Mouse (Mus musculus) G1E-ER4 (cell line): ENCODE data around the gene Diras2. TPM values are rescaled to one million over a fixed set of nuclear protein-coding genes. Genes with fewer than 3 reads are reported as not detected.

Experiments
- GATA1 ChIP-seq: IDR thresholded peaks from one replicate; pipeline ENCODE4 v1.8.0; 2012; ENCODE audit warnings: low read length, inconsistent platforms
- polyA plus RNA-seq: library from polyadenylated mRNA; stranded (reverse); fragments of >175 nt; gene quantifications from 2 replicates; pipeline ENCODE4 v1.2.3, GENCODE M21; 2012

The Diras2 gene
- polyA plus RNA-seq, 1 experiment, result not detected

GRCm38 (mm10) chr13:52510172-52510880 is 20.8 kb downstream of the Diras2 start:
- TF ChIP-seq GATA1, result no peak

GRCm38 (mm10) chr13:52507460-52508293 is 23.4 kb downstream of the Diras2 start:
- no peak for TF ChIP-seq GATA1

DNA sequence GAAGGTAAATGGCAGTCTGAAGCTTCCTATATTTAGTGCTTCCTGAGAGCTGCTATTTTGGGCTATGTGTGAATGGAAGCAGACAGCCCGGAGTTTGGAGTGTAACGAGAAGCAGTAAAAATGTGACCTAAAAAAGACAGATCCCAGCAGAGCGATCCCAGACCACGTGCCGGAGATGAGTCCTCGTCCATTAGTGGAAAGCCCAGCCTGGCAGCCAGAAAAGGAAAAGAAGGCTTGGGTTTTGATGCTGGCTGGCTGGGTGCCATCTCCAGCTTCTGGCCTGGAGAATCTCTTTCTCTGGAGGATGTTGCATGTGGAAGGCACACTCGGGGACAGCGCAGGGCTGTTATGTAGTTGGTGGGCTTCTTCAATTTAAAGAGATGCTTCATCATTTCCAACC is 29.4 kb downstream of the Diras2 start:
- TF ChIP-seq GATA1, result no peak

GRCm38 (mm10) chr13:52497029-52497550 is 34.0 kb downstream of the Diras2 start:
- TF ChIP-seq GATA1, result no peak

DNA sequence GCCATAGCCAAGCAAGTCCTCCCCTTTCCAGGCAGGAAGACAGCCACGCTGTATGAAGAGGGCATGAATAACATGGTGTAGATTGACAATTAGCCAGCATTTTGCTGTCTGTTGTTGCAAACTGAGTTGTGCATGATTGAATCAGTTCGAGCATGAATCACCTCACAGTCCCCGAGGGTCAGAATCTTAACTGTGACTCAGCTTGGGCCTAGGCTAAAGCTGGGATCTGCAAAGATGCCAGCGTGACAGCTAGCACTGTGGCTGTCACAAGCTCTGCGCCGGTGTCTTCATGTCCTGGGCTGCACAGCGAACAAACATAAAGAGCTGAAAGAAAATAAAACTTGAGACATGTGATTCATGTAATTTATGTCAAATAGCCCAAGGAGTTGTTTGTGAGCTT is 42.3 kb downstream of the Diras2 start:
- no peak for TF ChIP-seq GATA1

DNA sequence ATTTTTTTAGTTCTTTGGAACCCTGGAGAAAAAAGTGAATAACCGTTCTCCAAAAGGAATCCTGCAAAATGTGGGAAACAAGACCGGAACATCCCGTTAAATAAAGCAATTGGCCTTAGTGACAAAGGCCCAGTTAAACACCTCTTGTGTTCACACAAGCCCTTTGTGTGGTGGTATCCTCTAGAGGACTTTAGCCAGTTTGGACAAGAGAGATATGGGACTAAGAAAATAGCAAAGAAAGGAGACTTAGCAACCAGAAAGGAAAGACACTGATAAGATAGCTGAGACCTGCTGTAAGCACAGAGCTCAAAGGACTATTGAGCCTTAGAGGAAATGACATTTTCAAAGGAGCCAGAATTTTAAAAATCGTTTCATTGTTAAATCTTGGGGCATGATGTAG is 47.0 kb downstream of the Diras2 start:
- TF ChIP-seq GATA1, result no peak

DNA sequence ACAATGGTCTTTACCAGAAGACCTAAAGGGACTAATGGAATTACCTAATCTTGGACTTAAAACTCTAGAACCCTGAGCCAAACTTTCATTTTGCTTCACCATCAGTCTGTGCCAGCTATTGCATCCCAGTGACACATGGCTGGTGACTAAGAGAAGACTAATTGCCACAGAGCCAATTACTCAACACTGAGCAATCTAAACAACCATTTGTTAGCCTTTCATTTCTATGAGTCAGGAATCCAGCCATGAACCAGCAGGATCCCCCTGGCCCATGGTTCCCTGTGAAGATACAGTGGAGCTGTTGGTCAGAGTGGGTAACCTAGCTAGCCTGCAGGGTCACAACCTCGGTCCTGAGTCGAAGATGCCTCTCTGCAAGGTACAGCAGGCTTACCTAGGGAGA is 49.3 kb downstream of the Diras2 start:
- no peak for TF ChIP-seq GATA1

GRCm38 (mm10) chr13:52479146-52479545 is 51.9 kb downstream of the Diras2 start:
- no peak for TF ChIP-seq GATA1

DNA sequence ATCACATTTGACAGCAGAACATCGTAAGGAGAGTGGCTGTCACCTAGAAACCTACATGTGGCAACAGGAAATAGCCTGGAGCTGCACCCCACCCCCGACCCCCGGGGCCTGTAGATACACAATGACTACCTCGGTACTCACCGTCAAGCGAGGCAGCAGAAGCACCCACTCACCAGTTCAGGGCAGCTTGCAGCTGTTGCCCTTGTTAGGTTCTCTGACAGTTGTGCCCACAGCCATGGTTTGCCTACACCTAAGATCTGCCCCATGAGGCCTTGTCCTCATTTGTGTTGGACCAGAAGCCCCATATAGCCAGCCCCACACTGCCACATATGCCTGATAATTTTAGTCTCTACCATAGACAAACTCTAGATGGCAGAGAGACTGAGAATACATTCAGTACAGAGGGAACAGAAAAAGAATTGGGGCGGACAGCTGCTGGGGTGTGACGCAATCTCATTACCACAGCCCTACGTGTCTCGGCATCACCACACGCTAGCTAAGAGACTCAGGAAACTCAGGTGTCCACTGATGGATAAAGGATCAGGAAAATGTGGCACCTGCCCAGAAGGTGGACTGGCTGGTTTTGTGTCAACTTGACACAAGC is 54.0 kb downstream of the Diras2 start:
- no peak for TF ChIP-seq GATA1

GRCm38 (mm10) chr13:52476222-52476621 is 54.9 kb downstream of the Diras2 start:
- TF ChIP-seq GATA1, result no peak

DNA sequence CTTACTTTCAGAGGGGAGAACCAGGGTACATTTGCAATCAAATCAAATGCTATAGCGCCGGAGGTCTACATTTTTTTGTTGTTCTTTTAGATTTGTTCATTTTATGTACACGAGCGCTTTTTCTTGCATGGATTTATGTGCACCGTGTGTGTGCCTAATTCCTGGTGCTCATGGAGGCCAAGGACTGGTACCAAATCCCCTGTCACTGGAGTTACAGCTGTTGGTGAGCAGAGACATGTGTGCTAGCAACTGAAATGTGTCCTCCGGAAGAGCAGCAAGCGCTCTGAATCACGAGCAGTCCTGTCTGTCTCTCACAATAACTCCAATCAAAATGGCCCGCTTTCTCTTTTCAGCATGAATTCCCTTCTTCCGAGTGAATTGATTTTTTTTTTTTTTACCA is 55.8 kb downstream of the Diras2 start:
- no peak for TF ChIP-seq GATA1

DNA sequence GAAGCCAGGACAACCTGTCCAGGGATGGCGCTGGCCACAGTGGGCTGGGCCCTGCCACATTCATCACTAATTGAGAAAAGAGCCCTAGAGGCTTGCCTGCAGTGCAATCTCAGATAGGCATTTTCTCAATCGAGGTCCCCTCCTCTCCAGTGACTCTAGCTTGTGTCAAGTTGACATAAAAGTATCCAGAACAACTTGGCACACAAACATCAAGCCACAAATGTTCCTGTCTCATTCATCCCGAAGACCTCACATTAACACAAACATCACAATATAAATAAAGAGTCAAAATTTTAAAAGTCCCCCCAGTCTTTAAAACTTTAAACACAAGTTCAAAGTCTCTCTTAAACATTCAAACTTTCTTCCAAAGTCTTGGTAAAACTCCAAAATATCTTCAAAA is 56.3 kb downstream of the Diras2 start:
- no peak for TF ChIP-seq GATA1

- TF ChIP-seq GATA1, result no peak
Observed at GRCm38 (mm10) chr13:52469795-52470690, 61.0 kb downstream of the Diras2 start.

DNA sequence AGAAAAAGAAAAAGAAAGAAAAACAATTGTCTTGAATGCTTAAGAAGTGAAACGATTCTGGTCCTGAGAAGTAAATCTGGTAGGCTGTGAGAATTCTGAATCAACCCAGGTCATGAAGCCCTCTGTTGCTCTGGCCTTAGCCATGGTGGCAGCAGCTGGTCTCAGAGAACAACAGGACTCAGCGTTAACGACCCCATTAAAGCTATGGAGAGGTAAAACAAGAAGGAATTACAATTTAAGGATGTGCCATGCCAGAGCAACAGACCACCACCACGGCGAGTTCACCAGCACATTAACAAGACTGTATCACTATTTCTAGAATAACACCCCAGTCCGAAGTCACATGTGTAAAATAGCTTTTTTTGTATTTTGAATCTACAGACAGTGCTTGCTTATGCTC is 65.9 kb downstream of the Diras2 start:
- no peak for TF ChIP-seq GATA1

GRCm38 (mm10) chr13:52459982-52460381 is 71.1 kb downstream of the Diras2 start:
- TF ChIP-seq GATA1, result no peak
